Mouse (Mus musculus) cortical plate, adult 2 months (tissue): ENCODE measurements at regions not wholly inside any gene's neighbourhood (a gene's known extent, or its start where the extent isn't known, plus 50 kb on each side); places are given as distances from the start of the nearest gene placed in this dataset.

Experiments
- CTCF ChIP-seq: fragments of 200-500 bp; IDR thresholded peaks from 2 replicates; pipeline ENCODE4 v1.5.1; 2011; ENCODE audit warnings: mild to moderate bottlenecking, control low read depth, low read length; ENCODE audit not compliant: insufficient read depth; ENCODE audit errors: extremely low read depth
- POLR2A ChIP-seq: fragments of 200-500 bp; IDR thresholded peaks from 2 replicates; pipeline ENCODE4 v1.6.1; 2011; ENCODE audit warnings: mild to moderate bottlenecking, low read length, control low read depth; ENCODE audit not compliant: insufficient read depth; ENCODE audit errors: extremely low read depth

- no peak for TF ChIP-seq POLR2A
- no peak for TF ChIP-seq CTCF
Measured at GRCm38 (mm10) chr8:89370816-89371772, 327.1 kb upstream of the Sall1 start.
